Mouse (Mus musculus): Measurements from ENCODE around the gene Tmem258. TPM values are rescaled to one million over a fixed set of nuclear protein-coding genes. Genes with fewer than 3 reads are reported as not detected.

Gene Tmem258
- 101 TPM for total RNA-seq (2023)

GRCm38 (mm10) chr19:10203848-10204615, at the start of gene Tmem258, which contains the start of gene Fen1:
TSS of gene Tmem258 (plus strand) at chr19:10204014.
TSS of gene Fen1 (minus strand) at chr19:10204169.

GRCm38 (mm10) chr19:10182670-10183298, 21.0 kb upstream of the Tmem258 start, which contains the start of gene Fads1:
TSS of gene Fads1 (plus strand) at chr19:10182888.

GRCm38 (mm10) chr19:10240654-10241305, 37.0 kb downstream of the Tmem258 start, which contains the start of gene Myrf:
TSS of gene Myrf (minus strand) at chr19:10240748.

Other genes with a start within 250 kb of the Tmem258 start
- 1,083 TPM for gene Fth1, start 223.4 kb upstream of the Tmem258 start, total RNA-seq (2023)
- gene Best1, start 202.4 kb upstream of the Tmem258 start, total RNA-seq (2023), result not detected
- gene Rab3il1, start 202.3 kb upstream of the Tmem258 start, total RNA-seq (2023), result 0.73 TPM
- 0.64 TPM for gene Fads3, start 162.4 kb upstream of the Tmem258 start, total RNA-seq (2023)
- gene Fads2, start 102.3 kb upstream of the Tmem258 start, total RNA-seq (2023), result 0.18 TPM
- 12.7 TPM for gene Fads1, start 21.1 kb upstream of the Tmem258 start, total RNA-seq (2023)
- 21.3 TPM for gene Fen1, start 155 bp downstream of the Tmem258 start, total RNA-seq (2023)
- not detected for gene Myrf, start 36.7 kb downstream of the Tmem258 start, total RNA-seq (2023)
- gene Dagla, start 100.9 kb downstream of the Tmem258 start, total RNA-seq (2023), result not detected
- gene Syt7, start 185.1 kb downstream of the Tmem258 start, total RNA-seq (2023), result not detected